Mouse (Mus musculus) limb, embryonic 10.5 days (tissue): ENCODE data around the gene Atp13a2. TPM values are rescaled to one million over a fixed set of nuclear protein-coding genes. Genes with fewer than 3 reads are reported as not detected.

Experiments
- DNase-seq: peaks from one replicate; pipeline ENCODE4 v3.0.0-alpha.2; 2017; ENCODE audit warnings: low spot score
- H3K27ac ChIP-seq: fragments of 300-500 bp; sonication (generic); 2 replicates; pipeline ENCODE4 v1.5.1; 2016; ENCODE audit warnings: mild to moderate bottlenecking
- H3K27me3 ChIP-seq: fragments of 300-500 bp; sonication (generic); 2 replicates; pipeline ENCODE4 v1.6.1; 2016; ENCODE audit warnings: low read depth, mild to moderate bottlenecking; ENCODE audit not compliant: poor library complexity, severe bottlenecking
- H3K36me3 ChIP-seq: fragments of 300-500 bp; sonication (generic); 2 replicates; pipeline ENCODE4 v1.6.1; 2016; ENCODE audit warnings: mild to moderate bottlenecking, moderate library complexity
- H3K4me1 ChIP-seq: fragments of 300-500 bp; sonication (generic); 2 replicates; pipeline ENCODE4 v1.6.1; 2016
- H3K4me3 ChIP-seq: fragments of 300-500 bp; sonication (generic); 2 replicates; pipeline ENCODE4 v1.5.1; 2016; ENCODE audit warnings: mild to moderate bottlenecking, moderate library complexity
- H3K9me3 ChIP-seq: fragments of 300-500 bp; sonication (generic); replicated peaks from 2 replicates; pipeline ENCODE4 v1.6.1; 2016; ENCODE audit warnings: mild to moderate bottlenecking
- WGBS: fragments of 180-500 bp; shearing (Covaris S2); methylation state at CpG from one replicate; pipeline ENCODE4 v1.1.7; 2016; 5-methylcytosine and 5-hydroxymethylcytosine counted together
- polyA plus RNA-seq: library from polyadenylated mRNA; unstranded; fragments of >200 nt; fragmentation: Nextera tagmentation; extraction: Ambion mirVana; gene quantifications from 2 replicates; pipeline ENCODE4 v1.2.1, GENCODE M21; 2016

Atp13a2 gene
- polyA plus RNA-seq, 1 experiment from 2014 or later = 44.0 TPM

DNA sequence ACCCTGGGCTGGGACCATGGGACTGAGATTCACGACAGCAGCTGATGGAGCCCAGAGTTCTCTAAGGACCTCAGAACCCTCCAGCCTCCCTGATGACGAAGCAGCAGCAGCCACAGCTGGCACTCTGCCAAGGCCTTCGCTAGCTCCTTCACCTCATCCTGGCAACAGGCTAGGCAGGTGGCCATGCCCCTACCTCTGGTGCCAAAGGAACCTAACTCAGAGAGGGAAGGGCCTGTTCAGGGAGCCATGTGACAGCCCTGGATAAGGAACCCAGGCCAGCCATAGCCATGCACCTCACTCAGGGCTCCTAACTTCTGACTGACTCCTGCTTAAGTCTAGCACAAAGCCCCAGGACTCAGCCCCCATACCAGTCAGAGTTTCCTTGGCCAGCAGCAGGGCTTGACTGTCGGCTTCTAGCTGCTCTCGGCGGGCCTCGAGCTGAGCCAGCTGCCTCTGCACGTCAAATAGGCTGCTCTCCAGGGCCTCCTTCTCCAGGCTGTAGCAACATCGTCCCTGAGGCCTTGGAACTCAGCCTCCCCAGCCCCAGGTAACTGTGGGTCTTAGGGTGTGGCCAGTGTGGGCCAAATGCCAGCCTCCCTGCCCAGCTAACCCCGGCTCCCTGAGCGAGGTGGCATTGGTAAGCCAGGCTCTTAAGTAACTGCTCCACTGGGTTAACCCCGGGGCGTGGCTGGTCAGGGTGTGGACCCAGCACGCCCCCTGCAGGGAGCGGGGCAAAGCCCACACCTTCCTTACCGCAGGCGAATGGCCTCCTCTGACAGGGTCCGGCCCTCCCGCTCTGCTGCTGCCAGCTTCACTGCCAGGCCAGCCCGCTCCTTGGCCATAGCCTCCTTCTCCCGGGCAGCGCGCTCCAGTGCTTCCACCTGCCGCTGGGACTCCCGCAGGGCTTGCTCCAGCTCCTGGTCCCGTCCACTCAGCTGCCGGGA, 47.2 kb downstream of the Atp13a2 start:
- Histone ChIP-seq H3K9me3 (no peaks in the 10 kb centered on the region), H3K4me3 (no peak overlapping the region), H3K27ac (no peak overlapping the region), H3K27me3 (no peaks in the 10 kb centered on the region), H3K4me1 (no peaks in the 10 kb centered on the region), H3K36me3 (peaks cover 91% of the 10 kb centered on the region)
- no peak for DNase-seq
- WGBS = 89% methylated on average over 27 of the region's 27 CpGs

DNA sequence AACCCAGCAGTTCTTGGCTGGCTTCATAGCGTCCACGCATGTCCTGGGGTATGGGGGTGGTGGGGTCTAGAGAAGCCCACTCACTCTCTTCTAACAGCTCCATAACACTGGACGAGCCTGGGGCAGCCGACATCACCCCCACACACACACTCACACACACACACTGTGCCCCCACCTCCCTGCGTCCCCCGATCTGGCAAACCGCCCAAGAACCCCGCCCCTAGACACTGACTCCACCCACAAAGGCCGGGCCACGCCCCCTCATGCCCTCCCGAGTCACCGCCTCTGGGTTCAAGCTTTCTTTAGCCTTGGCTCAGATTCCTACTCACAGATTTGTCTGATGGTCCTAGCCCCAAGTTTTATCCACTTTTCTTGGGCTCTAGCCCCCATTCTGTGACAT, 54.4 kb downstream of the Atp13a2 start:
- Histone ChIP-seq H3K4me1 (peaks cover 8% of the 10 kb centered on the region), H3K4me3 (no peak overlapping the region), H3K9me3 (no peaks in the 10 kb centered on the region), H3K27ac (no peak overlapping the region), H3K27me3 (no peaks in the 10 kb centered on the region), H3K36me3 (peaks cover 82% of the 10 kb centered on the region)
- no peak for DNase-seq
- 49% methylated on average over 12 of the region's 12 CpGs for WGBS

DNA sequence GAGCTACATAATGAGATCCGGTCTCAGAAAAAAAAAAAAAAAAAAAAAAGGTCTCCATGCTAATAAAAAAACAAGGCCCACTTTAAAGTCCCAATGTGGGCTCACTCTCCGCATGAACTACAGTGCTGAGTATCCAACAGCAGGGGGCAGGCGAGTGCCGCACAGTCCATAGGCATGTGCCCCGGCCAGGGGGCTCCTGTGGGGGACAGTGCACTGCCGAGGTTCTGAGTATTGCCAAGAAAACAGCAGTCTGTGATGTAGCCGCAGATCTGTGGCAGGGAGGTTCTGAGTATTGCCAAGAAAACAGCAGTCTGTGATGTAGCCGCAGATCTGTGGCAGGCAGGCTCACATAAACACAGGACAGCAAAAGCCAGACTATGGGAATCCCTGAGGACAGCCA, 58.1 kb downstream of the Atp13a2 start:
- H3K27me3 ChIP-seq = no peaks in the 10 kb centered on the region
- H3K4me1 ChIP-seq = peaks cover 15% of the 10 kb centered on the region
- no peak overlapping the region for H3K4me3 ChIP-seq
- H3K9me3 ChIP-seq = no peaks in the 10 kb centered on the region
- H3K36me3 ChIP-seq = peaks cover 81% of the 10 kb centered on the region
- peak overlapping the region; percentile 14; the same call in 1 of the 2 replicates for H3K27ac ChIP-seq
- peak; percentile 79 for DNase-seq
- 31% methylated on average over 8 of the region's 8 CpGs for WGBS

DNA sequence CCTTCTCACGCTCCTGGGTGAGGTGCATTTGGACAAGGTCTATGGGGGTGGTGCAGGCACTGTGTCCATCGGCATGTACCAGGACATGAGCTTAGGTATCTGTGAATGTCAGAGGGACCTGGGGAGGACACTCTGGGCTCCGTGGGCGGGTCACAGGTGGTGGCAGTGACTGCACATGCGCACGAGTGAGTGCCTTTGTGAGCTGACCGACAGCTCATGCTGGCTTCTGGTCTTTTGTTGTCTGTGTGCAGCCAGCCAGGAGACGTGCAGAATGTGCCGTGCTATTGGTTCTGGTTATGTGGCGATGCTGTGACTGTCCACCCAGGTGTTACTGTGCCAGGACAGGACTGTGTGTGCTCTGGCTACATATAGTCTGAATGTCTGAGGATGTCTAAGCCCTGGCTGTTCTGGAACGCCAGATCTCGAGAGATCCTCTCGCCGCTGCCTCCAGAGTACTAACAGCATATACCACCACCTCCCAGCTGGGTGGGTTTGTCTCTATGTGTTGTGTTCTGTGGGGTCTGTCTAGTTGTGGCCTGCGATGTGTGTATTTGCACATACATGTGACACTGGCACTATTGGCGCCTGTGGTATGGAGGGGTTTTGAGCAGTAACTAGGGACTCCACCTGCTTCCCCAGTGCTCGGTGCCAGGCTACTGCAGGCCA, 62.3 kb downstream of the Atp13a2 start:
- peaks cover 23% of the 10 kb centered on the region for H3K4me1 ChIP-seq
- no peak for DNase-seq
- peaks cover 73% of the 10 kb centered on the region for H3K36me3 ChIP-seq
- no peaks in the 10 kb centered on the region for H3K9me3 ChIP-seq
- 90% methylated on average over 17 of the region's 17 CpGs for WGBS
- H3K4me3 ChIP-seq = no peak overlapping the region
- no peaks in the 10 kb centered on the region for H3K27me3 ChIP-seq
- H3K27ac ChIP-seq = no peak overlapping the region

DNA sequence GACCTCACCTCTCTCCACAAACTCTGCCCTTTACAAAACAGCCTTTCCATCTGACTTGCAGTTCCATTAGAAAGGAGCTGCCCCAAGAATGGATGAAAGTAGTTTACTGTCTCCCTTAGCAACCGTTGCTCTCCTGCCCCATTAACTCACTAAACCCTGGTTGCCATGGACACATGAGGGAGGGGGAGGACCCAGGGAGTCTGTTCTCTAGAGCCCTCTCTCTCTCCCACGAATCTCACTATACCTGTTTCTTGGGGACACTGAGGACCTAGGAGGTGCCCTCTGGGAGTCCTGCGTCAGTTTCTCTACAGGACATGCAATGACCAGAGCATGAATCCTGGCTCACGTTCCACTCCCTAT, 62.8 kb downstream of the Atp13a2 start:
- Histone ChIP-seq H3K27me3 (no peaks in the 10 kb centered on the region), H3K27ac (no peak overlapping the region), H3K4me3 (no peak overlapping the region), H3K9me3 (no peaks in the 10 kb centered on the region), H3K36me3 (peaks cover 76% of the 10 kb centered on the region), H3K4me1 (peaks cover 26% of the 10 kb centered on the region)
- no peak for DNase-seq
- WGBS = 52% methylated on average over 4 of the region's 4 CpGs

DNA sequence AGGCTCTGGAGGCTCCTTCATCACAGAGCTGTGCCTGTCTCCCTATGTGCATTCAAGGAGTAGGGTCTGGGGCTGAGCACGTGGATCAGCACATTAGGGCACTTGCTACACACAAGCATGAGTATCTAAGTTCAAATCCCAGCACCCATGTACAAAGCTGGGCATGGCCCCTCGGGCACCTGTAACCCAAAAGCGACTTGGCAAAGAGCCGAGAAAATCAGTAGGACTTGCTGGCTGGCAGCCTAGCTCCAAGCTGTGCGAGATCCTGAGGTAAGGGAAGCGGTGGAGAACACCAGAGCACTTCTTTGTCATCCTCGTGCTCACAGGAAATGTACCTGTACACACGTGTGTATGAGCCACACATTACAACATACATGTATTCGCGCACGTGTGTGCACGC, 65.8 kb downstream of the Atp13a2 start:
- Histone ChIP-seq H3K27ac (peak overlapping the region; percentile 22; the same call in 1 of the 2 replicates), H3K9me3 (no peaks in the 10 kb centered on the region), H3K36me3 (peaks cover 80% of the 10 kb centered on the region), H3K4me1 (peaks cover 23% of the 10 kb centered on the region), H3K4me3 (no peak overlapping the region), H3K27me3 (no peaks in the 10 kb centered on the region)
- 94% methylated on average over 12 of the region's 12 CpGs for WGBS
- no peak for DNase-seq

DNA sequence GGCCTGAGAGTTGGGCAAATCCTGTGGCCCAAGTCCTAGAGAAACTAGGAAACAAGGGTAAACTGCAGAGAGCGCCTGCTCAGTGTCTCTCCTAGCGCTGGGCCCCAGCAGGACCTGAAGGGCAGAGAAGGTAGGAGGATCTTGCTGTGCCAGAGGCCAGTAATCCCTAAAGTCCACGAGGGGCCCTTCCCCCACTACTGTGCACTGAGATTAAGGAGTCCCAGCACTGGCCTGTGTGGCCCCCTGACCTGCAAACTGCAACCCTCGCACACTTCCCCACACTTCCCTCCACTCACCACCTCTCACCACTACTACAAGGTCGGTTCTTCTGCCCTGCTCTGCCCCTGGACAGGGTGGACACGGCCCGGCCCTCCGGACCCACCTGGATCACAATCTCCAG, 66.5 kb downstream of the Atp13a2 start:
- H3K4me3 ChIP-seq = no peak overlapping the region
- DNase-seq = no peak
- H3K27ac ChIP-seq = peak overlapping the region; percentile 22; the same call in 1 of the 2 replicates
- H3K36me3 ChIP-seq = peaks cover 86% of the 10 kb centered on the region
- WGBS = 60% methylated on average over 8 of the region's 8 CpGs
- H3K27me3 ChIP-seq = no peaks in the 10 kb centered on the region
- no peaks in the 10 kb centered on the region for H3K9me3 ChIP-seq
- H3K4me1 ChIP-seq = peaks cover 23% of the 10 kb centered on the region

DNA sequence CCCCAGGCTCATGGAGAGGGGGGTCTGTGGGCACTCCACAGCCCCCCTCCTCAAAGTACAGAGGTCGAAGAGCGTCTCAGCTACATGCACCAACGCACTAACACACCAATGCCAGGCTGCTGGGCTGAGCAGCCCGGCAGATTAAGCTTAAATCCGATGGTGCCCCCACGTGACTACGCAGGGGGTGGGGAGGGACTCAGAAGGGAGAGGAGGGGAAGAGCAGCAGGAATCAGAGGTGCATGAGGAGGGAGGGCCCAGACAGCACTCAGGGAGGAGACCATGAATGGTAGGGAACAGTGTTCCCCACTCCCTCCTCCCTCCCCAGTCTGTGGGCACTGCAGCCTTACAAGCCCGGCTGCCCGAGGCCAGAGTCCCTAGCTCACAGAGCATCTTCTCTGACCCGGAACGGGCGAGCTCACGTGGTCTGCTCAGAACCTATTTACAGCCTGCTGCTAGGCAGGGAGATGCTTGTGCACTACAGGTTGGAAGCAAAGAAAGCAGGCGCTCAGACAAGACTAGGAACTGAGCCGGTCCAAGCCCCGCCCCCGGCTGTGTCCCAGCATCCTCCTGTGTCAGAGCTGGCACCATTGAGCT, 67.0 kb downstream of the Atp13a2 start:
- DNase-seq = no peak

More for the DNA sequence above, 67.0 kb downstream of the Atp13a2 start:
- Histone ChIP-seq H3K4me1 (peaks cover 24% of the 10 kb centered on the region), H3K27ac (peak overlapping the region; percentile 22; the same call in 1 of the 2 replicates), H3K9me3 (no peaks in the 10 kb centered on the region), H3K27me3 (no peaks in the 10 kb centered on the region), H3K36me3 (peaks cover 81% of the 10 kb centered on the region), H3K4me3 (0 out of 2 replicates have a peak overlapping the region, but pooled peaks have one; percentile 1)
- WGBS = 40% methylated on average over 17 of the region's 17 CpGs

Other genes with a start within 250 kb of the Atp13a2 start
- not detected in 2 replicates for gene Padi6, start 244.2 kb upstream of the Atp13a2 start, polyA plus RNA-seq
- 0.08 TPM in 1 of 2 replicates, not detected in the other for gene Padi4, start 212.6 kb upstream of the Atp13a2 start, polyA plus RNA-seq
- 1.3 and 1.5 TPM in 2 replicates for gene Padi3, start 176.2 kb upstream of the Atp13a2 start, polyA plus RNA-seq
- gene Padi1, start 141.1 kb upstream of the Atp13a2 start, polyA plus RNA-seq = 0.36 and 0.44 TPM in 2 replicates
- gene Padi2, start 80.5 kb upstream of the Atp13a2 start, polyA plus RNA-seq = 0.05 and 0.33 TPM in 2 replicates
- 428 and 436 TPM in 2 replicates for gene Sdhb, start 25.7 kb upstream of the Atp13a2 start, polyA plus RNA-seq
- 444 and 521 TPM in 2 replicates for gene Mfap2, start 23.5 kb downstream of the Atp13a2 start, polyA plus RNA-seq
- gene Crocc, start 73.7 kb downstream of the Atp13a2 start, polyA plus RNA-seq = 10.6 and 11.4 TPM in 2 replicates
- gene Necap2, start 91.5 kb downstream of the Atp13a2 start, polyA plus RNA-seq = 67.9 and 82.8 TPM in 2 replicates
- 0.18 TPM in 1 of 2 replicates, not detected in the other for gene Spata21, start 101.5 kb downstream of the Atp13a2 start, polyA plus RNA-seq
- gene Szrd1, start 152.9 kb downstream of the Atp13a2 start, polyA plus RNA-seq = 39.0 and 40.2 TPM in 2 replicates
- gene Fbxo42, start 161.0 kb downstream of the Atp13a2 start, polyA plus RNA-seq = 27.1 and 32.2 TPM in 2 replicates
- 5.8 and 8.4 TPM in 2 replicates for gene Rsg1, start 227.1 kb downstream of the Atp13a2 start, polyA plus RNA-seq